Mouse (Mus musculus) cerebellum, adult (tissue): Measurements from ENCODE around the gene Nol4l.

Experiments
- ATAC-seq: cut with Nextera tagmentation; 2 replicates; pipeline ENCODE4 v1.9.2; 2017; ENCODE audit warnings: mild to moderate bottlenecking, moderate library complexity, mixed read lengths; ENCODE audit not compliant: insufficient number of reproducible peaks, low FRiP score, low TSS enrichment

Nol4l gene

DNA sequence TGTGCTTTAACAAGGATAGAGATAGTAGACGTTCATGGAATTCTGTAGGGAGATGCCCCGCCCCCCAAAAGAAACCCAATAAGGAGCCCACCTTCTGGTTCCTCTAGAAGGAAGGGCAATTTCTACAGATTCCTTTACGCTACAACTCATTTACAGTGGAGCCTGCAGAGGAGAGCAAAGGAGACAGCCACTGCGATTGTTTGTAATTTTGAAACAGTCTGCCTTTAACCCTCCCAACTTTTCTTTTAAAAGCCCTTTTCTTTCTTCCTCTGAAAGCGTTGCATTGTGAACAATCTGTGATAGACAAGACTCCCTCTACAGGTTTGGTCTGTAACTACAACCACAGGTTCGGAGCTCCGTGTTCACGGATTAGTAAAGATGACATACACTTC is 83.8 kb downstream of the Nol4l start:
- ATAC-seq, result no peak

GRCm38 (mm10) chr2:153445137-153446016 is 84.4 kb downstream of the Nol4l start:
- ATAC-seq, result 0 out of 2 replicates have a peak, but pooled peaks have one; percentile 7

GRCm38 (mm10) chr2:153444254-153445136 is 85.3 kb downstream of the Nol4l start:
- ATAC-seq, result 0 out of 2 replicates have a peak, but pooled peaks have one; percentile 37

DNA sequence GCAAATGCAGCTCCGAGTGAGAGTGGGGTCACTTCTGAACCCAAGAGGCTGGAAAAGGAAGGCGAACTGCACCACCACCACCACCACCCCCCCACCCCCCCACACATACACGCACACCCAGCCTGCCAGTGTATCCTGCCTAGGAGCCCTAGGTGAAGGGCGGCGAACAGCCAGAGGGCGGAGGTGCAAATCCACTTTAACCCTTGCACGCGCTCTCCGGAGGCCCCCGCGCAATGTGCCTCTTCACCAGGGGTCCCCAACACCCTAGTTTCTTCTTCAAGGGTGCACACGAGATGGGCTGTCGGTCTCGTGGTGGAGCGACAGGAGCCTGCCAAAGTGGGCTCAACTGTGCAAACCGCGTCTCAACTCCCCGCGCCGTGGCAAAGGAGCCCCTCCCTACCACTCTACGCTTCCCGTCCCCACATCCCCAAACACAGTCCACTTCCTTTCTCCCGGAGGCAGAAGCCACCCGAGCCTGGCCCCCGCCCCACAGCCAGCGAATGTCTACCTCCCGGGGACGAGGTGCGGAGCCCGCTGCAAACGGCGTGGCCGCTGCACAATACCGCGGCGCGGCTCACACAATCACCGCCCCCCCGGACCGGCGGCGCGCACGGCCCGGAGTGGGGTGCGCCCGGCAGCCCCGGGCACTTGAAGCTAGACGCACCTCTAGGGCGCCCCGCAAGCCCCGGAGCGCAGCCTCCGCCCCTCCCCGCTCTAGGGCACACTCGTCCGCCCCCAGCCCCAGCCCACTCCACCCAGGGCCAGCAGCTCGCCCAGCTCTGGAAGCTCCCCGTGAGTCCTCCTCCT is 86.1 kb downstream of the Nol4l start:
- peak; percentile 22; the same call in 1 of the 2 replicates for ATAC-seq

DNA sequence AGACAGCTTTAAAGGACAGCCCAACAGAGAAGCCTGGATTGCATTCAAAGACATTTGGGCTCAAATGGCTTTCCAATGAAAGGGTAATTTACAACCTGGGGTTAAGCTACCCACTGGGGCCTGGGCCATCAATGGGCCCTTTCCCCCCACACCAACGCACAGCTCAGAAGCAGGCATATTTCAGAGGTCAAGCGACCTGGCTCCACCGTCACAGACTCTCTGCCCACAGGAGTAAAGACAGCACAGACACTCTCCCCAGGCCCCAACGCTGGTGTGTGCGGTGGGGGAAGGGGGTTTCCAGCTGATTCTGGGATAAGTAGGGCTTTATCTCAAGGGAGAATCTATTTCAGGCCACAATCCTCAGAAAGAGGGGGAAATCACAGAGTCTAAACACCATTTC is 87.1 kb downstream of the Nol4l start:
- no peak for ATAC-seq

- no peak for ATAC-seq
These were observed 88.5 kb downstream of the Nol4l start for GRCm38 (mm10) chr2:153441228-153441627.

DNA sequence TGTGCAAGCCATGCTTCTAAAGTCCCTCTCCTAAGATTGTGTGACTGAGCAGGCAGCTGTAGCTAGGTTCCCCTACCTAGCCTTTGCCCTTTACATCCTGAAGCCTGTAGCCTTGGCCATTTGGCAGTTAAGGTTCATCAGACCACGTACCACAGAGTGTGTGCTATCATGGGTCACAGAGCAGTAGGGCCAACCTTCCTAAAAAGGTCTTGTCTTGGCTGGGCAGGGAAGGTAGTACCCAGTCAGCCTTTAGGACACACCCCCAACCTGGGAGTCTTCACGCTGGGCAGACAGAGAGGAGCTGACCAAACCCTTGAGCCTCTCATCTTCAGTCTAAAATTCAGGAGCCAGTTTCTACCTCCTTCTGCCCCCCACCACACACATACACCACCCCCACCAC is 89.0 kb downstream of the Nol4l start:
- no peak for ATAC-seq

GRCm38 (mm10) chr2:153437306-153437659 is 92.5 kb downstream of the Nol4l start:
- ATAC-seq, result no peak

DNA sequence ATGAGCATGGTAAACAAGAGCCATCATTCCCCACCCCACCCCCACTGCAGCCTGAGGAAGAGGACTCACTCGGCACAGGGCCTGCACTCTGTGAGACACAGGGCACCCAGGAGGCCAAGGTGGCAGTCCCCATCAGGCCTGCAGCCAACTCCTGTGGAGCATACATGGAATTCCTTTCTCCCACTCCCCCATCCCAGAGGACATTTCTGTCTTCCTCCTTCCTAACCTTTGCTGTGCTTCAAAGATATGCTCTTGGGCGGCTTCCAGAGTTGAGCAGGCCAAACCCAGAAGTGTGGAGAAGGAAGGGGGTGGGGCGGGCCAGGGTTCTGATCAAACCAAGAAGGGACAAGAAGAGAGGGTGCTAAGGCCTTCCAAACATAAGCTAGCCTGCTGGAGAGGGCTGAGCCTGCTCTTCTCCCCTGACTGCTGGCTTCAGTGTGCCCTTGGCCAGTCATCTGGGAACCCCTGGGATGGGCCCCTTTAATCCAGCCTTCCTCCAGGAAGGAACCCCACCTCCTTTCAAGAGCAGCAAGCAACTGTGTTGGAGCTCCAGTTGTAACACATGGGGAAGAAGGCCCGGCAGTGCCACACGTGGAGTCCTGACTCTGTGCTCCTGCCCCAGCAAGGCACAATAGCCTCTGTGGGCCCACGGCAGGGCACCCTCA is 93.0 kb downstream of the Nol4l start:
- ATAC-seq, result no peak

DNA sequence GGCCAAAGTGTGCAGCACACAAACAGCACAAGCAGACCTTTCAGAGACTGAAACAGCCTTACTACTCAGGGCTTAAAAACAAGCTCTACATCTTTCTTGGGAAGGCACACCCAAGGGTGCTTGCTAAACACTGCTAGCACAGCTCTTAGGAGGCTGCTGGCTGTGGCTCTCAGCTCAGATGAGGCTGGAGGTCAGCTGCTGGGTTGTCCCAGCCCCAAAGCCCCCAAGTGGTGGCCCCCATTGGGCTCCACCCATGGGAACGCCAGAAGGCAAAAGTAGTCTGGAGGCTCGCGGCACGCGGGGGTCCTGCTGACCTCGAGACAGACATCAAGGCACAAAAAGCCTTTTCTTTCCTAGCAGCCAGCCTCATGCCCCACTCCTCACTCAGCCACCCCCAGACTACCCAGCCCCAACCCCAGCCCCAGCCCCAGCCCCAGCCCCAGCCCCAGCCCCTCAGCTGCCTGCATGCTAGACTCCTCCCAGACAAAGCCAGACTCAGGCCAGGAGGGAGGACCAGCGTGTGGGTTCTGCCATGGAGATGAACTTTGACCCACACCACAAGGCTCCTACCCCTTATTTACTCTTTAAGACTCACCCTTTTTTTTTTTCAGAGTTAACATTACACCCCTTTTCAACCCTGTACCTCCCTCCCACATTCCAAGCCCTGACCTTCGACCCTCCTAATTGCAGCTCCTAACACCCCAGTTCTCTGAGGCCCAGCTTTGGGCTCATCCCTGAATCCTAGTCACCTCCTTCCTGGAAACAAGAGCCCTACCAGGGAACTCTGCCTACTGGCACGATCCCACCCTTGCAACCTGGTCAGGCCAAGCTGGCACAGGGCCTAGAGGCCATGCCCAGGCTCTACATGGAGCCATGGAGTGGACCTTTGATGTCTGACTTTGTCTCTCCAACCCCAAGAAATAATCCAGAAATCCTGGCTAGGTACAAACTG is 94.6 kb downstream of the Nol4l start:
- ATAC-seq, result peak; percentile 27; the same call in 1 of the 2 replicates

GRCm38 (mm10) chr2:153433859-153434258 is 95.9 kb downstream of the Nol4l start:
- no peak for ATAC-seq

DNA sequence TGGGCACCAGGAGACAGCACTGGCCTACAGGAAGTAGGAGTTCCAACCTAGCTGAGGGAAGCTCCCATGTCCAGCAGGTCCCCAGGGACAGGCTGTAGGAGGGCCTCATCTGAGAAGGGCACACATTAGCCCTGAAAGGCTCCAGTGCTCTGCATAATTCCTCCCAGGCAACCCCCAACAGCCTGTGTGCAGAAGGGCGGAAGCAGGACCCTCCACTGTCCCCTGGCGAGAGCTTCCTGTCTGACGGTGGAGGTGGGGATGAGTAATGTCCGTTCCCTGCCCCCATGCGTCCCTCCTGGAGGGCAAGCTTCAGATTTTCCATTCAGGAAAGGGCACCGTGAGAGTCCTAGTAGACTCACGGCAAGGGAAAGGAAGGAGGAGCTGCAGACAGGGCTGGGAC is 97.3 kb downstream of the Nol4l start:
- no peak for ATAC-seq

- ATAC-seq, result no peak
These were observed 99.2 kb downstream of the Nol4l start for GRCm38 (mm10) chr2:153430571-153430970.

DNA sequence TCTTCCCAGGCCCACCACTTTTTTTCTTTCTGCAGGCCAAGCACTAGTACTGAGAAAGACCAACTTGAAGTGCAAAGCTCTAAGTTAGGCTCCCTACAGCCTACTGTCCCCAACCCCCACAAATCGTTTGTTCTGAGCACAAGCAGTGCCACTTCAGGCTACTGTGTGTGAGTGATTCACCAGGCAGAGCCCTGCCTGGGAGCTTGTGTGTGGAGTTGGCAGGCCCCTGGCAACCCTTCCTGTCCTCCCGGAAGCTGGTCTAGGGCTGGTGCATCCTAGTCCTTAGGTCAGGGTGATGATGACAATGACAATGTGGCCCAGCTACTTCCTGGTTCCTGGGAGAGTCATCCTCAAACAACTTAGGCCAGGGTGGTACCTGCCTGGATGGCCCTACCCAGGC is 101.3 kb downstream of the Nol4l start:
- no peak for ATAC-seq

DNA sequence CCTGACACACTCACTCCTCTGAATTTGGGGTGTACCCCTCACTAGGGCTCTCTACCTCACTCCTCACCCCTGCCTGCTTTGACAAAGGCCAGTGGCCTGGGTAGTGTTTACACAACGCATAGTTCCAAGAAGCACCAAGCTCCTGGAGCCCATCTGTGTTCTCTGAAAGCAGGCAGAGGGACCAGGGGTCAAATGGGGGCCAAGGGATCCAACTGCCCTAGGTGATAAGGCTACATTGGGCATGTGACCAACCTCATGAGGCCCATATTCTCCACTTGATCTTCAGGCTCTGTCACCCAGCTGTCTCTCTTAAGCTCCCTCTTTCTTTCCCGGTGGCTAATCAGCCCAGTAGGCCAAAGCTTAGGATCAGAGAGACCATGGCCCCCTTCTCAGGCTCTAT is 102.8 kb downstream of the Nol4l start:
- no peak for ATAC-seq

DNA sequence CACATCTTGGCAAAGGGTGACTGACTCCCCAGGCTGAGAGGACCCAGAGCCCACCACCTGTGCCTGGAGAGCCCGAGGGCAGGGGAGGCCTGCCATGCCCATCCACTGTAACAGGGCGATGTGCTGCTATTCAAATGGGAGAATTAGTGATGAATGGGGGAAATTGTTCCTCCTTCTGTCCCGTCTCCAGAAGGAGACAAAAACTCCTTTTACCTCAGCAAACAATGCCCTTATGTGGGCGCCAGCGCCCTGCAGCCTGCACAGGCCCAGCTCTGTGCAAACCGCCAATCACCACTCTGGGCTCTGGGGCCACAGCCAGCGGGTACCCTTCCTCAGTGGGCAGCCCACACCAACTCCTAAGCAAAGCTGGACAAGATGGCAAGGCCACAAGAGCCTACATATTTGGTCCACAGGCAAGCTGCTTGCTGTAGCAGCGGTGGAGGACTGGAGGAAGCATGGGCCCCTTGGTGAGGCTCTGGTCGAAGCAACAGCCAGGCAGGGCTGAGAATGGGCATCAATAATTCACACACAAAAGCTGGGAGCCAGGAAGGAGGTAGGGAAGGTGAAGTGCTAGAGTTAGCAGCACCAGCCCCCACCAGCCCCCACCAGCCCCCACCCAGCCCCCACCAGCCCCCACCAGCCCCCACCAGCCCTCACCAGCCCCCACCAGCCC is 103.6 kb downstream of the Nol4l start:
- ATAC-seq, result peak; percentile 43; the same call in 1 of the 2 replicates

DNA sequence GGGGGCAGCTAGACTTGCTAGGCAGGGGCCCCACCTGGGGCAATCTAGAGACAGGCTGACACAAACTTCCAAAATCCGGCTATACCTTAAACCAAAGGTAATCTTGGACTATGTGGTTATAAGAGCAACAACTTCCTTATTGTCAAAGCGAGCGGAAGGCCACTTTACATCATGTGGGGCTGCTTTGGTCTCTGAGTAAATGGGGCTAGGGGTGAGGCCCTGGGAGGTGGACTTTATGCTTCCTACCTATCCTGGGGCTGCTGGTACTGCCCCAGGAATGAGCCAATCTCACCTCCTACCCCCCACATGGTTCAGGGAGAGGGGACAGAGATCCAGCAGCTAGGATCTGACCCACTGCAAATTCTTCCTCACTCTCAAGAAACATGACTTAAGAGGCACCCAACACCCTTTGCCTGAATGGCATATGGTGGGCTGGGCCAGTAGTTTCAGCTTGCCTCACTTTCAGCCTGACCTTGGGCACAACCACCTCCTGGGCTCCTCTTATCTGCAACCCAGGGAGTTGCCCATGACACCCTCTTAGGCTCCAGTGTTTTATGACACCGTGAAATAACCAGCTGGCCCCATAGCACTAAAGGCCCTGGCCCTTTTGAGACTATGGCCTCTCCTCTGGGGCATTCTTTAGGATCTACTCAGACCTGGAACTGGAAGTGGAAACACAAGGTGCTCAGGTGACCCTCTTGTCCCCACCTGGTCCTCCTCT is 104.5 kb downstream of the Nol4l start:
- ATAC-seq, result no peak

- ATAC-seq, result no peak
These were observed 105.2 kb downstream of the Nol4l start for GRCm38 (mm10) chr2:153424557-153424956.
